Mouse (Mus musculus) midbrain, embryonic 12.5 days (tissue): ENCODE measurements at regions not wholly inside any gene's neighbourhood (a gene's known extent, or its start where the extent isn't known, plus 50 kb on each side); places are given as distances from the start of the nearest gene placed in this dataset.

ENCODE experiments used
- ATAC-seq: fragments of 200-750 bp; cut with Nextera tagmentation; 2 replicates; pipeline ENCODE4 v1.8.0; 2017; ENCODE audit warnings: low read depth, moderate TSS enrichment, moderate library complexity; ENCODE audit not compliant: low FRiP score
- H3K27ac ChIP-seq: fragments of 300-500 bp; sonication (generic); replicated peaks from 2 replicates; pipeline ENCODE4 v1.5.1; 2016; ENCODE audit warnings: mild to moderate bottlenecking
- H3K27me3 ChIP-seq: fragments of 300-500 bp; sonication (generic); 2 replicates; pipeline ENCODE4 v1.6.1; 2016; ENCODE audit warnings: mild to moderate bottlenecking
- H3K36me3 ChIP-seq: fragments of 300-500 bp; sonication (generic); 2 replicates; pipeline ENCODE4 v1.6.1; 2016
- H3K4me1 ChIP-seq: fragments of 300-500 bp; sonication (generic); 2 replicates; pipeline ENCODE4 v1.6.1; 2016
- H3K4me2 ChIP-seq: fragments of 300-500 bp; sonication (generic); replicated peaks from 2 replicates; pipeline ENCODE4 v1.6.1; 2016; ENCODE audit warnings: mild to moderate bottlenecking, moderate library complexity
- H3K4me3 ChIP-seq: fragments of 300-500 bp; sonication (generic); 2 replicates; pipeline ENCODE4 v1.5.1; 2016; ENCODE audit warnings: mild to moderate bottlenecking
- H3K9ac ChIP-seq: fragments of 300-500 bp; sonication (generic); replicated peaks from 2 replicates; pipeline ENCODE4 v1.6.1; 2016; ENCODE audit warnings: mild to moderate bottlenecking, moderate library complexity
- H3K9me3 ChIP-seq: fragments of 300-500 bp; sonication (generic); 2 replicates; pipeline ENCODE4 v1.6.1; 2016; ENCODE audit warnings: mild to moderate bottlenecking
- WGBS: fragments of 180-500 bp; shearing (Covaris S2); methylation state at CpG from one replicate; pipeline ENCODE4 v1.1.7; 2016; 5-methylcytosine and 5-hydroxymethylcytosine counted together

DNA sequence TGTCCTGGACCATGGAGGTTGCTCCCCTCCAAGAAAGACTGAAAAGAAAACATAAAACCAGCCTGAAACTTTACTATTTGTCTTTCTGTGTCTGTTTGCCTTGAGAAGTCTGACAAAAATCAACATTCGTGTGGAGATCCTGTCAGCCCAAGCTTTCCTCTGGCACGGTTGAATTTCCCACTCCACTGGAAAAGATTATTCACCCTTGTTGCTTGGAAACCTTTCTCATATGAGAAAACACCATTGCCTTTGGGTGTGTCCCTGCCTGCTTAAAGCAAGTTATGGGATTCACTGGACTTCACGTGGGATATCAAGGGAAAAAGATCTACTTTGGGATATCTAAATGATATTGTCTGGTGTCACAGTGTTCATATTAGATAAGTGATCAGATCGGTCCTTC, 479.3 kb downstream of the Slc4a3 start:
- ATAC-seq: no peak
- H3K9ac ChIP-seq: no peak overlapping the region
- 67% methylated on average over 4 of the region's 4 CpGs for WGBS
- no peak overlapping the region for H3K27ac ChIP-seq
- no peak overlapping the region for H3K4me2 ChIP-seq
- H3K9me3 ChIP-seq: no peaks in the 10 kb centered on the region
- H3K36me3 ChIP-seq: no peaks in the 10 kb centered on the region
- no peaks in the 10 kb centered on the region for H3K27me3 ChIP-seq
- peaks cover 17% of the 10 kb centered on the region for H3K4me1 ChIP-seq
- H3K4me3 ChIP-seq: no peak overlapping the region

DNA sequence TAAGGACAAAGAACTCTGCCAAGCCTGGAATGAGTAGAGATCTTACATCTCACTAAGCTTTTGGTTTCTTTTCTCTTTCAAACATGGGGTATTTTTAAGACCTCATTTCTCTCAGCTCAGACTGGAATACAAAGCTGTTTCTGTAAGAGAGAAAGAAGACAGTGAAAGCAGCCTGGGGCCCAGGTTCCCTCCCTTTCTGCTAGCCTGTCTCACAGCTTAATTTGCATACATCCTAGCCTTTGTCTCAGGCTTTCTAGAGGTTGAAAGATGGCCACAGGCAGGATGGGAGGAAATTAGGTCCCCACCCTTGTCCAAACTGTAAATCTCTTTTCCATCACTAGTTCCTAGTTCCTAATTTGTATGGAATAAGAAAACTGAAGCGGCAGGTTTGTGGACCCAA, 483.0 kb downstream of the Slc4a3 start:
- Histone ChIP-seq H3K4me2 (no peak overlapping the region), H3K4me1 (peaks cover 15% of the 10 kb centered on the region), H3K27me3 (0 out of 2 replicates have a peak, but pooled peaks cover 7% of the 10 kb centered on the region), H3K27ac (no peak overlapping the region), H3K36me3 (no peaks in the 10 kb centered on the region), H3K9me3 (no peaks in the 10 kb centered on the region), H3K9ac (no peak overlapping the region), H3K4me3 (no peak overlapping the region)
- 58% methylated on average over 1 of the region's 1 CpGs for WGBS
- ATAC-seq: peak; percentile 34; the same call in 1 of the 2 replicates

DNA sequence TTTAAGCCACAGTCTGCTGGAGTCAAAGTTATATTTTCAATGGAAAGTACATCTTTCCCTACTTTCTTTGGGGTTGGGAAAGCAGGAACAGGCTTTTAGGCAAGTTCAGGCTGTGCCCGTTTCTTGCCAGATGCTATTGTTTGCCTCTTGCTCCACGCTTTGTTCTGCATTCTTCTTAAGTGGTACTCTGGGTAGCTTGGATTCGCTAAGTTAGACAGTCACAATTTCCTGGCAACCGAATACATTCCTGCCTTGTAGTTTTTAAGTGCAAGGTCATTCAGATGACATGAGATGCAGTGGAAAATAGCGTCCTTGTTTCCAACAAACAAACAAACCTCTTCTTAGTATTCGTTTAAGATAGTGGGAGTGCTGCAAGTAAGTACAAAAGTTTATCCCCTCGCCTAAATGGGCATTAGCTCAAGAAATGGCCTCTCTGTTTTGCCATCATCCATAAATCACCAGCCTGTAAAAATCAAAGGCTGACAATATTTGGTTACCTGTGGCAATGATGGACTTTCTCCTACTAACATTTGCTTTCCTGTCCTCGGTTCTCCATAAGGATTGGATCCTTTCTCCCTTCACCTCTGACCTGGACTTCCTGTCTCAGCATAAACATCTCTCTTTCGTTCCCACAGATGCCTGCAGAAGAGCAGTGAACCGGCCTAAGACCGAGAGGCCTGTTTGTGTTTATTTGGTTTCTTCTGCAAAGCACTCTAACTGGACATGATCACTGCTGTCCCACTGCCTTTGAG, 485.3 kb downstream of the Slc4a3 start:
- H3K27ac ChIP-seq: no peak overlapping the region
- H3K36me3 ChIP-seq: no peaks in the 10 kb centered on the region
- H3K9me3 ChIP-seq: no peaks in the 10 kb centered on the region
- no peak for ATAC-seq
- no peak overlapping the region for H3K9ac ChIP-seq
- peaks cover 14% of the 10 kb centered on the region for H3K4me1 ChIP-seq
- WGBS: 74% methylated on average over 11 of the region's 11 CpGs
- no peak overlapping the region for H3K4me2 ChIP-seq
- 0 out of 2 replicates have a peak, but pooled peaks cover 7% of the 10 kb centered on the region for H3K27me3 ChIP-seq
- no peak overlapping the region for H3K4me3 ChIP-seq

DNA sequence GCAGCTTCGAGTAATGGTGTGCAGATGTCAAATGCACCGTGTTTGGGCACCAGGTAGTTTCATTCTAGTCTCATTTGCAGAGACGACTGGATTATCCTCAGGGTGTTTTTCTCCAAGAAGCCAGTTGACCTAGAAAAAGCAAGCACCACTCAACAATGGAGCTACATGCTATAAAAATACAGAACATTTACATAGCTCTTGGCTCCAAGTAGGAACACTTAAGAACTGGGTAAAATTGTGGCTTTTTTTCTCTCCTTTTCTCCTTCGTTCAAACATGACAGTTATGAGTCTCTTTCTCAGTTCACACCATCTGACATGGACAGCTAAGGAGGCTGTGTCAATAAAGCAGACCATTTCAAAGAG, 485.8 kb downstream of the Slc4a3 start:
- Histone ChIP-seq H3K27ac (no peak overlapping the region), H3K27me3 (0 out of 2 replicates have a peak, but pooled peaks cover 7% of the 10 kb centered on the region), H3K9ac (no peak overlapping the region), H3K4me1 (peaks cover 16% of the 10 kb centered on the region), H3K36me3 (no peaks in the 10 kb centered on the region), H3K9me3 (no peaks in the 10 kb centered on the region), H3K4me2 (no peak overlapping the region), H3K4me3 (no peak overlapping the region)
- no peak for ATAC-seq
- WGBS: 69% methylated on average over 4 of the region's 4 CpGs

DNA sequence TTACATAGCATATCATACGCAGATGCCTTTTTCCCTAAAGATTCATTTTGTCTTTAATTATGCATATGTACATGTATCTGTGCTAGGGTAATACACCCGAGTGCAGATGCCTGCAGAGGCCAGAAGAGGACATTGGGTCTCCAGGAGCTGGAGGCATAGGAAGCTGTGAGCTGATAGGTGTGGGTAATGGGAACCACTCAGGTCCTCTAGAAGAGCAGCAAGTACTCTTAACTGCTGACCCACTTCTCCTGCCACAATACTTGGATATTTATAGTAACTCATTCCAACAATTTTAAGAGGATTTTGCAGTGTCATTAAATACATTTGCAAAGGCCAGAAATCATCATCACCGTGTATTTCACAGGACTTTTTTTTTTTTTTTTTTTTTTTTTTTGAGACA, 486.6 kb downstream of the Slc4a3 start:
- ATAC-seq: no peak
- H3K9ac ChIP-seq: no peak overlapping the region
- H3K36me3 ChIP-seq: no peaks in the 10 kb centered on the region
- H3K9me3 ChIP-seq: no peaks in the 10 kb centered on the region
- 84% methylated on average over 3 of the region's 3 CpGs for WGBS
- no peak overlapping the region for H3K27ac ChIP-seq
- no peak overlapping the region for H3K4me3 ChIP-seq
- H3K4me2 ChIP-seq: no peak overlapping the region
- 0 out of 2 replicates have a peak, but pooled peaks cover 7% of the 10 kb centered on the region for H3K27me3 ChIP-seq
- peaks cover 16% of the 10 kb centered on the region for H3K4me1 ChIP-seq

DNA sequence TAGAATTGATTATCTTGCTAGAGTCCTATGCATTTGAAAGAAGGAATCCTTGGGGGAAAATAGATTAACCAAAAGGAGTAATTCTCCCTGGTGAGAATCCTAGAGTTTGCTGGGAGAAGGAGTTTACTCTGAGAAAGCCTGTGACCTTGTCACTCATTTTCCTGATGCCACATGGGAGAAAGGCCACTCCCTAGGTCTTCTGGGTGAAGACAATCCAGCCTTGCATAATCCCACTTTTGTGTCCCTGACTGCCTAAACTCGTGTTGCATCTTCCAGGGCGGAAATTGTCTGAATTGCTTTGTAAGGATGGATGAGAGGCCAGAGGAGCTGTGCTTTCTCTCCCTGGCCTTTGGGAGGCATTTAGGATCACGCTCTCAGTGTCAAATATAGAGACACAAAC, 490.2 kb downstream of the Slc4a3 start:
- peaks cover 3% of the 10 kb centered on the region; the same call in 1 of the 2 replicates for H3K4me1 ChIP-seq
- H3K9me3 ChIP-seq: no peaks in the 10 kb centered on the region
- H3K36me3 ChIP-seq: no peaks in the 10 kb centered on the region
- ATAC-seq: no peak
- no peak overlapping the region for H3K4me3 ChIP-seq
- no peak overlapping the region for H3K4me2 ChIP-seq
- no peak overlapping the region for H3K27ac ChIP-seq
- 14% methylated on average over 3 of the region's 3 CpGs for WGBS
- H3K9ac ChIP-seq: no peak overlapping the region
- H3K27me3 ChIP-seq: 0 out of 2 replicates have a peak, but pooled peaks cover 9% of the 10 kb centered on the region

DNA sequence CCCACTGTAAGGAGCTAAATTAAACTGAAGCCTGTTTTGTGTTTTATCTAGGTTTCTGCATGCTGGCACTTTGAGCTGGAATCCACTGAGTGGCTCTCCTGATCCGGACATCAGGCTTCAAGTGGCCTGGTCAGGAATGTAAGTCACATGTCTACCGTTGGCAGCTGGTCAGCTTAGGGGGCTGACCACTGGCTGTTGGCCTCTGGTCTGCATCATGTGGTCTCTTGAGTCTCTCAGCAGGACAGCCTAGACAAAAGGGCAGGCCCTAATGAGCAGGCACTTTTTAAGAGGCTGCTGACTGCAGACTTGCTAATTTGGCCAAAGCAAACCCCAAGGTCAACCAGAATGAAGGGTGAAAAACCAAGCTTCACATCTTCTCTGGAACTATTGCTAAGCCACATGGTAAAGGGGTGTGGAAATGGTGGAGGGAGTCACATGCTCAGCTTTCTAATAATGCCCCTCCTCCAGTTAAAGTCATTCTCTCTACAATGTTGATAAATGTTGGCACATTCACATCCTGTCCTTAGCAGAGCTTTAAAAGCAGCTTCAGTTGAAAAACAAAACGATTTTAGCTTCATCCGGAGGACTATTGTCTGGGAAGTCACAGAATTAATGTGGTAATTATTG, 493.1 kb downstream of the Slc4a3 start:
- no peak overlapping the region for H3K4me3 ChIP-seq
- H3K36me3 ChIP-seq: no peaks in the 10 kb centered on the region
- ATAC-seq: no peak
- peaks cover 6% of the 10 kb centered on the region; the same call in 1 of the 2 replicates for H3K4me1 ChIP-seq
- H3K27me3 ChIP-seq: peaks cover 10% of the 10 kb centered on the region; the same call in 1 of the 2 replicates
- H3K9me3 ChIP-seq: no peaks in the 10 kb centered on the region
- 70% methylated on average over 4 of the region's 4 CpGs for WGBS
- no peak overlapping the region for H3K9ac ChIP-seq
- no peak overlapping the region for H3K4me2 ChIP-seq
- no peak overlapping the region for H3K27ac ChIP-seq

DNA sequence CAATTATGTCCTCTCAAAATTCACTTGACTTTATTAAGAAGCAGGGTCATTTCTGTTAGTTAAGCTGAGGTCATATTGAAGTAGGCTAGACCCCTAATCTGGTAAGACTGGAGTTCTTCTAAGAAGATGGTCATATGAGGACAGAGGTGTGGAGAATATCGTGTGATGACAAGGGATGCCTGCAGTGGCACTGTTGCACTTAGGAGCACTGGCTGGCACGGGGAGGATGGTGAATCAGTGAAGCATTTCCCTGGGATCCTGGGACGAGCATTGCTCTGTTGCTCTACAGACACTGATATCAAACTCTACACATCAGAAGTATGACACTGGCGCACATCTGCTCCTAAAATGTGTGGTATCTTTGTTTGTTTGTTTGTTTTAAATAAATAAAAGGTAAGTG, 493.6 kb downstream of the Slc4a3 start:
- Histone ChIP-seq H3K9ac (no peak overlapping the region), H3K9me3 (no peaks in the 10 kb centered on the region), H3K27ac (no peak overlapping the region), H3K4me3 (no peak overlapping the region), H3K27me3 (peaks cover 11% of the 10 kb centered on the region; the same call in 1 of the 2 replicates), H3K4me1 (peaks cover 6% of the 10 kb centered on the region; the same call in 1 of the 2 replicates), H3K4me2 (no peak overlapping the region), H3K36me3 (no peaks in the 10 kb centered on the region)
- WGBS: 82% methylated on average over 4 of the region's 4 CpGs
- ATAC-seq: no peak

DNA sequence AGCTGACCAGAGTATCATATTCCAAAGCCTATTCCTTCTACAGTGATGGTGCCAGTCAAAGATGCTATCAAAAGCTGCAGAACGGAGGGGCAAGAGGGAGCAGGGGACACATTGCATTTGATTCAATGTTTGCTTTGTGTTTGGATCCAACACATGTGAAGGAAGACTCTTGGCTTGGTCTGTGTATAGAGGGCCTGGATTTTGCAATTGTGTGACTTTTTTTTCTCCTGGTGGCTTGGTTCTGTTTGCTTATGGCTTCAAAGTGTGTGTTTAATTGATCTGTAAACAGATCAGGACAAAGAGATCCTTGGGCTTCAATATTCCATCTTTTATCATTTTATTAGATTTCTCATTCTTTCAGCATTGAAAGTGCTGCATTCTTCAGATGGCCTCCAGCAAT, 504.2 kb downstream of the Slc4a3 start:
- ATAC-seq: no peak
- Histone ChIP-seq H3K36me3 (no peaks in the 10 kb centered on the region), H3K4me3 (no peak overlapping the region), H3K27ac (no peak overlapping the region), H3K4me2 (no peak overlapping the region), H3K27me3 (no peaks in the 10 kb centered on the region), H3K9me3 (no peaks in the 10 kb centered on the region), H3K9ac (no peak overlapping the region), H3K4me1 (peaks cover 10% of the 10 kb centered on the region)
- WGBS: 87% methylated on average over 1 of the region's 1 CpGs

DNA sequence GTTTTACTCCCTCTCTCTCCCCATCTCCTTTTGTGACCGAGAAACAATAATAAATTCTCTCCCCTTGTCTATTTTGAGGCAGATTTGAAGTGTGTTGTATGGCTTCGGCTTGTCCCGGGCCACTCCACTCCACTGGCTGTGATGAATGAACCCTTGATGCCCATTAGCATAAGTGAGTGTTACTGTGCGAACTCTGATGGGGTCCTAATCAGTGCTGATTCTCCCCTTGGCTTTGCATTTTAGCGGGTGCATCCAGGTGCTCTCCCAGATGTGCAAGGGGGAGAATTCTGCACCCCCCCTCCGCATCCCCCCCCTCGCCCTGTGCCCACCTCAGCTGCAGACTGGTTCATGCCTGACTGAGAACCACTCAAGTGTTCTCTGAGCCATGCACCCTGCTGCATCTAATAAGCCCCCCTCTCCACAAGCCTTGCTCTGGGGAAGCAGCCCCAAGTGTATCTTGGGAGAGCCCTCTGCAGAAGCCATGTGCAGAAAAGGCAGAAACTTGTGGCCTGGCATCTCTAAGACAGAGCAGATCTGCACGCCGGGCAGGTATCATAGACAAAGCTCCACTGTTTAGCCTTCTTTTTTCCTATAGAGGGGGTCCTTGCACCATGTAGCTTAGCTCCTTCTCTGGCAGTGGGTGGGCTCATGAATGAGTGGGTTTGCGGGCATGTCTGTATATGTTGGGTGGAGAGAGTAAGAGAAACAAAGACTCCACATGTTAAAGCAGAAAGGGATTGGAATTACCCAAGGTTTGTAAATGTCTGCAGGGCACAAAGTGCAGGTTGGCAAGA, 507.5 kb downstream of the Slc4a3 start:
- ATAC-seq: no peak; the same call in 1 of the 2 replicates
- H3K4me3 ChIP-seq: no peak overlapping the region
- 41% methylated on average over 10 of the region's 10 CpGs for WGBS
- H3K9ac ChIP-seq: no peak overlapping the region
- no peaks in the 10 kb centered on the region for H3K36me3 ChIP-seq
- H3K9me3 ChIP-seq: no peaks in the 10 kb centered on the region
- H3K27ac ChIP-seq: no peak overlapping the region
- no peak overlapping the region for H3K4me2 ChIP-seq
- no peaks in the 10 kb centered on the region for H3K27me3 ChIP-seq
- H3K4me1 ChIP-seq: peaks cover 10% of the 10 kb centered on the region

DNA sequence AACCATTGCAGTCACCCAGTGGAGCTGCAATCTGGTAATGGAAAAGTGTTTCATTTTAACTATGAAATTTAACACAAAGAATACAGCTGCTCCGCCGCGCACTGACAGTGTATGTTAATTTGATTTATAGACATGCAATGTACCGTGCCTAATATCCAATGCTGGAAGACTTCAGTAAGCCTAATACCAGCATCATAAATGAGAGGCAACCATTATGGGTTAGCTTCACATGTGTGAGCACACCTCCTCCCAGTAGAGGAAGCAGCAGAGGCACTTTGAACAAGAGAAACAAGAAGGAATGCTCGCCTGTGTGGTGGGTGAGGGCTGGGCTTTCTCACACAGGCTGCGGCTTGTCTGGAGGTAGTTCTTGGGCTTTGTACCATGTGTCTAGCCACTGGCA, 519.7 kb downstream of the Slc4a3 start:
- Histone ChIP-seq H3K9me3 (no peaks in the 10 kb centered on the region), H3K27me3 (no peaks in the 10 kb centered on the region; the same call in 1 of the 2 replicates), H3K4me2 (no peak overlapping the region), H3K4me3 (no peak overlapping the region), H3K27ac (no peak overlapping the region), H3K4me1 (peaks cover 7% of the 10 kb centered on the region; the same call in 1 of the 2 replicates), H3K9ac (no peak overlapping the region), H3K36me3 (no peaks in the 10 kb centered on the region)
- no peak for ATAC-seq
- 77% methylated on average over 6 of the region's 6 CpGs for WGBS

DNA sequence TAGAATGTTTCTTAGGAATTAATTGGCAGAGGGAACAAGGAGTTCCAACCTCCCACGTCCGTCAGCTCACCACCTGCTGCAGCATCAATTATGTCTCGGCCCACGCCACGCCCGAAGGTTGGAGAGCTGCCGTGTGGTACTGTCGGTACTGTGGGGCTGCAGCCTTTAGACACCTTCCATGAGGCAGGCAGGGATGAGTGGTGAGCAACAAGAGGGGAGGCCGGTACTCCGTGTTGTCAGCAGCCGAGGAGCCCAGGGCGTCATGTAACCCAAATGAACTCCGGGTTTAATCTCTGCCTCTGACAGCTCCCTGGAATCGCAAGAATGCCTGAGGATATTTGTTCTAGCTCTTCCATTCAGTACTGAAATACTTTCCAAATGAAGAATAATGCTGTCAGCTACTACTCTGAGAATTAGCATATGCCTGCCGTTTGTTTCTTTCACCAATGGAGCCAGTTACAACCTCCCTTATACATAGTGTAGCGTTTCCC, 524.8 kb downstream of the Slc4a3 start:
- Histone ChIP-seq H3K27ac (no peak overlapping the region), H3K9me3 (no peaks in the 10 kb centered on the region), H3K9ac (no peak overlapping the region), H3K27me3 (no peaks in the 10 kb centered on the region; the same call in 1 of the 2 replicates), H3K4me3 (no peak overlapping the region), H3K4me2 (no peak overlapping the region), H3K36me3 (no peaks in the 10 kb centered on the region), H3K4me1 (peaks cover 18% of the 10 kb centered on the region)
- 77% methylated on average over 16 of the region's 16 CpGs for WGBS
- no peak for ATAC-seq
